Mouse (Mus musculus) myocyte (in vitro differentiated cells): Measurements from ENCODE around the gene Surf2. TPM values are rescaled to one million over a fixed set of nuclear protein-coding genes. Genes with fewer than 3 reads are reported as not detected.

ENCODE experiments used
- H3K27me3 ChIP-seq: one replicate; pipeline ENCODE4 v1.6.1; 2011; ENCODE audit not compliant: control insufficient read depth, insufficient read depth, insufficient read length
- H3K36me3 ChIP-seq: one replicate; pipeline ENCODE4 v1.6.1; 2011; ENCODE audit not compliant: control insufficient read depth, insufficient read depth
- H3K4me2 ChIP-seq: one replicate; pipeline ENCODE4 v1.6.1; 2011; ENCODE audit warnings: low read depth, control low read depth
- H3K4me3 ChIP-seq: one replicate; pipeline ENCODE4 v1.5.1; 2011; ENCODE audit warnings: mild to moderate bottlenecking, control low read depth, moderate library complexity
- H3K79me2 ChIP-seq: one replicate; pipeline ENCODE4 v1.6.1; 2011; ENCODE audit not compliant: control insufficient read depth, insufficient read depth
- H3ac ChIP-seq: one replicate; pipeline ENCODE4 v1.6.1; 2011; ENCODE audit not compliant: control insufficient read depth, insufficient read length
- E2F4 ChIP-seq: IDR thresholded peaks from one replicate; pipeline ENCODE4 v1.6.1; 2011; ENCODE audit warnings: mild to moderate bottlenecking, control low read depth, moderate library complexity; ENCODE audit not compliant: insufficient read depth
- MAX ChIP-seq: IDR thresholded peaks from one replicate; pipeline ENCODE4 v1.6.1; 2011; ENCODE audit warnings: low read depth, mild to moderate bottlenecking, control low read depth
- MYOD1 ChIP-seq, 3 experiments: IDR thresholded peaks; one replicate each; pipeline ENCODE4 v1.6.1; 2011; ENCODE audit warnings: control low read depth in 2 of 3, low read depth in 2 of 3, mild to moderate bottlenecking in 2 of 3, moderate library complexity in 1 of 3; ENCODE audit not compliant: insufficient read length in 2 of 3, control insufficient read depth in 1 of 3
- MYOG ChIP-seq, 3 experiments: IDR thresholded peaks; one replicate each; pipeline ENCODE4 v1.6.1; 2011; ENCODE audit warnings: control low read depth in 2 of 3, low read depth in 2 of 3, mild to moderate bottlenecking in 2 of 3; ENCODE audit not compliant: insufficient read length in 2 of 3, control insufficient read depth in 1 of 3, insufficient read depth in 1 of 3
- POLR2A ChIP-seq: IDR thresholded peaks from one replicate; pipeline ENCODE4 v1.6.1; 2011; ENCODE audit warnings: low read depth, mild to moderate bottlenecking, control low read depth, moderate library complexity; ENCODE audit not compliant: insufficient read length
- POLR2AphosphoS2 ChIP-seq: IDR thresholded peaks from one replicate; pipeline ENCODE4 v1.6.1; 2011; ENCODE audit warnings: low read depth, control low read depth; ENCODE audit not compliant: insufficient read length
- REST ChIP-seq: IDR thresholded peaks from one replicate; pipeline ENCODE4 v1.6.1; 2011; ENCODE audit warnings: mild to moderate bottlenecking, control low read depth, moderate library complexity; ENCODE audit not compliant: insufficient read depth, insufficient read length
- SRF ChIP-seq: IDR thresholded peaks from one replicate; pipeline ENCODE4 v1.6.1; 2011; ENCODE audit warnings: low read depth; ENCODE audit not compliant: control insufficient read depth, insufficient read length
- TCF12 ChIP-seq: IDR thresholded peaks from one replicate; pipeline ENCODE4 v1.6.1; 2011; ENCODE audit warnings: mild to moderate bottlenecking, control low read depth; ENCODE audit not compliant: poor library complexity, insufficient read depth, severe bottlenecking
- TCF3 ChIP-seq: IDR thresholded peaks from one replicate; pipeline ENCODE4 v1.6.1; 2011; ENCODE audit warnings: low read depth, control low read depth; ENCODE audit not compliant: insufficient read length
- USF1 ChIP-seq: IDR thresholded peaks from one replicate; pipeline ENCODE4 v1.6.1; 2011; ENCODE audit warnings: low read depth, mild to moderate bottlenecking, control low read depth, moderate library complexity
- polyA plus RNA-seq: library from polyadenylated mRNA; unstranded; fragments of >200 nt; fragmentation: generic; extraction: Trizol; gene quantifications from one replicate; pipeline ENCODE4 v1.2.1, GENCODE M21; 2012; ENCODE audit warnings: missing spikeins

Gene Surf2
- polyA plus RNA-seq, 1 experiment: 34.9 TPM

- peak overlapping the region; percentile 80 for H3K4me2 ChIP-seq
- no peaks in the 10 kb centered on the region for H3K27me3 ChIP-seq
- H3K36me3 ChIP-seq: peaks cover 26% of the 10 kb centered on the region
- TF ChIP-seq SRF (no peak), POLR2AphosphoS2 (peak; percentile 69)
- H3K79me2 ChIP-seq: peaks cover 61% of the 10 kb centered on the region
- peak overlapping the region; percentile 95 for H3K4me3 ChIP-seq
- peak overlapping the region; percentile 66 for H3ac ChIP-seq
Observed at GRCm38 (mm10) chr2:26910994-26911765, 5.0 kb upstream of the Surf2 start.

GRCm38 (mm10) chr2:26912253-26912770 lies 3.9 kb upstream of the Surf2 start:
- Histone ChIP-seq H3ac (peak overlapping the region; percentile 66), H3K4me2 (peak overlapping the region; percentile 80), H3K27me3 (no peaks in the 10 kb centered on the region), H3K79me2 (peaks cover 68% of the 10 kb centered on the region), H3K36me3 (peaks cover 26% of the 10 kb centered on the region), H3K4me3 (peak overlapping the region; percentile 95)
- TF ChIP-seq POLR2A (peak; percentile 5), TCF3 (no peak)

GRCm38 (mm10) chr2:26913416-26914147 lies 2.6 kb upstream of the Surf2 start:
- TF ChIP-seq POLR2AphosphoS2: peak; percentile 75
- TF ChIP-seq TCF12: no peak
- no peak for TF ChIP-seq MYOD1 (IDR thresholded peaks at IDR 0.05; ENCODE audit: control insufficient read depth in 1 of 3, insufficient read length in 2 of 3, low read depth in 2 of 3)
- TF ChIP-seq POLR2A: peak; percentile 32
- H3K36me3 ChIP-seq: peaks cover 29% of the 10 kb centered on the region

DNA sequence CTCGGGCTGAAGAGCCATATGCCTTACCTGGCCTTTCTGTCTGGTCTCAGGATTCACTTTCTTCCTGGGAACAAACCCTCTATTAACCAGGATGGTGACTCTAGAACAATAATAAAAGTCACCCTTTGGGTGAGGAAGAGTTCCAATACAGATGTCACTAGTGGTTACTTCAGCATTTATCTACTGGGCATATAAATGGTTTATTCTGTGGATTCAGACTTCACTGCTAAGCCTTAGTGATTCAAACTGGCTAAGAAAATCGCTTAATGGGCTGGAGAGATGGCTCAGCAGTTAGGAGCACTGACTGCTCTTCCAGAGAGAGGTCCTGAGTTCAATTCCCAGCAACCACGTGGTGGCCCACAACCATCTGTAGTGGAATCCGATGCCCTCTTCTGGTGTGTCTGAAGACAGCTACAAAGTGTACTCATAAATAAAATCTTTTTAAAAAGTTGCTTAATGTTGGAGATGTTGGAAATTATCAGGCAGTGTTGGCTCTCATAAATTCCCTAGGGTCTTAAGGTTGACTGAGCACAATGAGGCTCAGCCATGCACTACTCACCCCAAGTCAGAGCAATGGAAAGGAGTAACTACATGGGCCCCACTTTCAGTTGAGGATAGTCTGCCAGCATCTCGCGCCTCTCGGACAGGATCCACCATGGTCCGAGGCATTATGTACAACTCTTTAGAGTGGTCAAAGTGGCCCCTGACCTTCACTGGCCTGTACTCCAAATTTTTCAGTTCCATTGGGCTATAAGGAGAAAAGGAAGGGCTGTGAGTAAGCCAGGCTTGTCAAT lies 1.8 kb upstream of the Surf2 start:
- peak; percentile 87 for TF ChIP-seq POLR2AphosphoS2
- no peak for TF ChIP-seq MYOG (IDR thresholded peaks at IDR 0.05; ENCODE audit: control insufficient read depth in 1 of 3, insufficient read depth in 1 of 3, insufficient read length in 2 of 3, low read depth in 2 of 3)
- TF ChIP-seq USF1: peak; percentile 35
- peak; percentile 39 for TF ChIP-seq POLR2A
- TF ChIP-seq E2F4: no peak
- peak overlapping the region; percentile 89 for H3K4me2 ChIP-seq
- H3ac ChIP-seq: no peak overlapping the region
- H3K4me3 ChIP-seq: peak overlapping the region; percentile 91
- H3K36me3 ChIP-seq: peaks cover 36% of the 10 kb centered on the region
- no peaks in the 10 kb centered on the region for H3K27me3 ChIP-seq
- peaks cover 62% of the 10 kb centered on the region for H3K79me2 ChIP-seq

More at GRCm38 (mm10) chr2:26913416-26914147, 2.6 kb upstream of the Surf2 start:
- Histone ChIP-seq H3K4me2 (no peak overlapping the region), H3K27me3 (no peaks in the 10 kb centered on the region), H3ac (no peak overlapping the region), H3K4me3 (no peak overlapping the region), H3K79me2 (peaks cover 69% of the 10 kb centered on the region)

DNA sequence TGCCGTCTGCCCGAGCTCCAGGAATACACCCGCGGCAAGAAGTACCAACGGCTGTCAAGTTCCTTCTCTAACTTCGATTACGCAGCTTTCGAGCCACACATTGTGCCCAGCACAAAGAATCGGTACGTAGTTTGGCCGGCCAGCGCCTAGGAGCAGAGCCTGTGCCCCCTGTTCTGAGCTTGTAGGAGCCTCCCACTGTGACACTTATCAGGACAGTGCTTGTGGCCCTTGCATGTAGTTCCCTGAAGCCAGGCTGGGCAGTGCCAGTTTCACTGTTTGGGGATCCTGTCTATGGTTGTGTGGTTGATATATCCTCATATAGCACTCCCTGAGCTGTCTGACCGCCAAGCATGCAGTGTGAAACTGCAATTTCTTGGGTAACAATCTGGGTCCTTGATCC lies 571 bp downstream of the Surf2 start:
- H3K36me3 ChIP-seq: peaks cover 54% of the 10 kb centered on the region
- TF ChIP-seq SRF: no peak

GRCm38 (mm10) chr2:26919684-26920083 lies 3.5 kb downstream of the Surf2 start:
- Histone ChIP-seq H3K36me3 (peaks cover 51% of the 10 kb centered on the region), H3K4me3 (no peak overlapping the region), H3K27me3 (no peaks in the 10 kb centered on the region), H3K79me2 (peaks cover 23% of the 10 kb centered on the region), H3K4me2 (no peak overlapping the region), H3ac (no peak overlapping the region)
- TF ChIP-seq E2F4: no peak
- no peak for TF ChIP-seq POLR2A
- no peak for TF ChIP-seq REST
- TF ChIP-seq MAX: no peak
- no peak for TF ChIP-seq TCF3
- no peak for TF ChIP-seq MYOD1 (IDR thresholded peaks at IDR 0.05; ENCODE audit: control insufficient read depth in 1 of 3, insufficient read length in 2 of 3, low read depth in 2 of 3)

More for the DNA sequence above, 571 bp downstream of the Surf2 start:
- H3K79me2 ChIP-seq: peaks cover 43% of the 10 kb centered on the region
- H3ac ChIP-seq: peak overlapping the region; percentile 61
- H3K27me3 ChIP-seq: no peaks in the 10 kb centered on the region
- H3K4me3 ChIP-seq: peak overlapping the region; percentile 91
- peak overlapping the region; percentile 89 for H3K4me2 ChIP-seq
